Mouse (Mus musculus): ENCODE data around the gene Tac4.

DNA sequence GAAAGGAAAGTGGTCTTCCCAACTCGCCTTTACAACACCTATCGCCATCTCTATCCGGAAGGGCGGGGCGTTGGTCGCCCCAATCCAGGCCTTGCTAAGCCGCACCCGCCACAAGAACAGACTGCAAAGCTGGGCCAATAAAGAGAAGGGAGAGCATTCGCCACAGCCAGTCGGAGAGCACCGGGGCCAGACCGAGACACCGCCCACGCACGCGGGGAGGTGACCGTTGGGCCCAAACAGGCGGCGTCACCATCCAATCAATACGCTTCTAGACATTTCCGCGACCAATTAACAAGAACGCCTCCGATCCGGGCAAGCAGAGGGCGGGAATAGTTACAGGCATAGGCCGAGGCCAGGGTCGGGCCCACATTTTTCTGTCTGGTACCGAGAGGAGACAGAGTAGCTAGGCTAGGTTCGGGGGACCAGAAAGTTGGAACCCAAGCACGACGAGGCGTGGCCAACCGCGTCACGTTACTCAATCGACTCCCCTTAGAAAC lies 48.2 kb downstream of the Tac4 start:
- TF ChIP-seq CTCF (IDR thresholded peaks at IDR 0.05; ENCODE audit: low read depth, low read length) (no peak), POLR2A (IDR thresholded peaks at IDR 0.05; ENCODE audit: borderline replicate concordance, low read depth, low read length) (no peak)
